ENCODE assay signal across 7 mouse cellular contexts in the genomic region with DNA sequence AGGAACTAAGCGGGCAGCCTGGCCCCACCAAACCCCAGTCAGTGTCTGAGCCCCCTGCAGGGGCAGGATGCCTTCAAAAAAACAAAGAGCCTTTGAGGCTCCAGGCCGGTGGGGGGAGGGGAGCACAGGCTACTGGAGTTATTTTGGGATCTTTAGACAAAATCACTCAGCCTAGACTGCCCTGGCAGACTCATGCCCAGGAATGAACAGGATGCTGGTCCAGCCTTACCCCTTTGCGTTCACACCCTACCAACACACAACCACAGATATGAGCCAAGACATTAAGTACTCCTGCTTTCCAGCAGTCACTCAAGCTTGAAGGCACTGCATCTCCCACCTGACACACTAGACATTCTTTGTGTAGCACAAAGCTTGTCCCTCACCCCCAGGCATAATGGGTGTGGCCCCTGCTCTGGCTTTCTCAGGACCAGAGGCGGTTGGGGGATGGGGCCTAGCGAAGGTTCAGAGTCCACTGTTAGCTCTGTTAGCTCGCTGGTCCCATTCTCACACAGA. TPM values are rescaled to one million over a fixed set of nuclear protein-coding genes. Genes with fewer than 3 reads are reported as not detected.
DNase-seq lines count a peak whose midpoint lies in the region; ATAC-seq and TF ChIP-seq lines count a peak whose summit lies in the region.

No protein-coding gene starts in this region.

- peak; percentile 89 for ATAC-seq in Patski
- ATAC-seq in hindbrain, embryonic 12.5 days (ENCODE audit: low FRiP score), result peak; percentile 53
- ATAC-seq in limb, embryonic 13.5 days (ENCODE audit: low FRiP score, low read depth), result peak; percentile 17; the same call in 1 of the 2 replicates
- peak; percentile 64 for ATAC-seq in neural tube, embryonic 11.5 days (ENCODE audit: insufficient read depth, low FRiP score, low TSS enrichment)

- no peak overlapping the region; the same call in 1 of the 2 replicates for H3K4me3 ChIP-seq in hindbrain, embryonic 12.5 days
- H3K4me3 ChIP-seq in limb, embryonic 13.5 days, result no peak overlapping the region
- no peak overlapping the region for H3K4me3 ChIP-seq in neural tube, embryonic 11.5 days (ENCODE audit: low read depth, low read length)

- peak; percentile 86 for DNase-seq in Patski (ENCODE audit: low read depth, low spot score)
- peak; percentile 18 to 39 for DNase-seq in cerebellum, postnatal 36 days
- DNase-seq in neural tube, embryonic 11.5 days (ENCODE audit: low spot score), result peak; percentile 80
- no peak for DNase-seq in testis, postnatal 14 days (ENCODE audit: low spot score)
- DNase-seq in gastrocnemius, postnatal 4 days (ENCODE audit: low spot score in 2 of 2), result no peak

- no peaks in the 10 kb centered on the region for H3K27me3 ChIP-seq in Patski
- no peaks in the 10 kb centered on the region for H3K27me3 ChIP-seq in hindbrain, embryonic 12.5 days
- H3K27me3 ChIP-seq in limb, embryonic 13.5 days, result no peaks in the 10 kb centered on the region
- H3K27me3 ChIP-seq in neural tube, embryonic 11.5 days (ENCODE audit: control insufficient read depth, insufficient read depth, low read length), result no peaks in the 10 kb centered on the region

- in situ Hi-C loops in Patski (cut with MboI; ENCODE audit: low pct_unique_long_range_greater_than_20kb), result no loop called here

- no peaks in the 10 kb centered on the region for H3K9me3 ChIP-seq in hindbrain, embryonic 12.5 days (replicated peaks)
- no peaks in the 10 kb centered on the region for H3K9me3 ChIP-seq in limb, embryonic 13.5 days
- no peaks in the 10 kb centered on the region for H3K9me3 ChIP-seq in neural tube, embryonic 11.5 days (ENCODE audit: control insufficient read depth, low read length)

- POLR2A ChIA-PET in Patski (lab: Charles Lee), result interaction anchor here (0.7 kb wide), 1 partner anchor 54 kb away, joined by 3 read pairs; no protein-coding TSS in a partner anchor

- TF ChIP-seq CTCF in Patski (IDR thresholded peaks at IDR 0.05), result no peak

- H3K4me2 ChIP-seq in hindbrain, embryonic 12.5 days (replicated peaks), result peak overlapping the region; percentile 32
- H3K4me2 ChIP-seq in limb, embryonic 13.5 days (replicated peaks), result peak overlapping the region; percentile 34
- H3K4me2 ChIP-seq in neural tube, embryonic 11.5 days (ENCODE audit: low read depth), result peak overlapping the region; percentile 21

- H3K27ac ChIP-seq in hindbrain, embryonic 12.5 days, result peak overlapping the region; percentile 87
- H3K27ac ChIP-seq in limb, embryonic 13.5 days, result peak overlapping the region; percentile 76
- H3K27ac ChIP-seq in neural tube, embryonic 11.5 days (ENCODE audit: low read depth, low read length), result peak overlapping the region; percentile 85

- H3K9ac ChIP-seq in hindbrain, embryonic 12.5 days, result peak overlapping the region; percentile 23; the same call in 1 of the 2 replicates
- H3K9ac ChIP-seq in limb, embryonic 13.5 days, result peak overlapping the region; percentile 14
- peak overlapping the region; percentile 38 for H3K9ac ChIP-seq in neural tube, embryonic 11.5 days (ENCODE audit: low read length)

- CTCF ChIA-PET in Patski (lab: Charles Lee), result no interaction called here

- H3K36me3 ChIP-seq in hindbrain, embryonic 12.5 days, result peaks cover 33% of the 10 kb centered on the region
- H3K36me3 ChIP-seq in limb, embryonic 13.5 days, result peaks cover 73% of the 10 kb centered on the region
- H3K36me3 ChIP-seq in neural tube, embryonic 11.5 days (ENCODE audit: control insufficient read depth, insufficient read depth, low read length), result peaks cover 2% of the 10 kb centered on the region; the same call in 1 of the 2 replicates

- WGBS in hindbrain, embryonic 12.5 days, result 5% methylated on average over 6 of the region's 6 CpGs
- 26% methylated on average over 6 of the region's 6 CpGs for WGBS in limb, embryonic 13.5 days
- 11% methylated on average over 6 of the region's 6 CpGs for WGBS in neural tube, embryonic 11.5 days

- H3K4me1 ChIP-seq in hindbrain, embryonic 12.5 days, result peaks cover 96% of the 10 kb centered on the region
- H3K4me1 ChIP-seq in limb, embryonic 13.5 days, result peaks cover 72% of the 10 kb centered on the region
- peaks cover 55% of the 10 kb centered on the region for H3K4me1 ChIP-seq in neural tube, embryonic 11.5 days (ENCODE audit: control insufficient read depth, insufficient read depth, low read length)

RNA-seq across cellular contexts. Expression of a gene that starts 8.4 kb away (rescaled TPM):
- polyA plus RNA-seq in Patski (2021), result 166 TPM
- polyA plus RNA-seq in hindbrain, embryonic 12.5 days (2016; fragmentation: Nextera tagmentation; extraction: Ambion mirVana), result 161 and 178 TPM in 2 replicates
- 69.5 and 73.9 TPM in 2 replicates for polyA plus RNA-seq in limb, embryonic 13.5 days (2015; fragmentation: Nextera tagmentation; extraction: Ambion mirVana)
- polyA plus RNA-seq in neural tube, embryonic 11.5 days (2014; fragmentation: Nextera tagmentation; extraction: Ambion mirVana), result 85.9 and 91.9 TPM in 2 replicates
- 10 to 100 TPM; 53.2 to 57.1 TPM for total RNA-seq in gastrocnemius, postnatal 4 days (2021)

RNA-seq across cellular contexts. Expression of a gene that starts 11.8 kb away (rescaled TPM):
- polyA plus RNA-seq in Patski (2021), result 1.8 TPM
- 1.2 and 1.3 TPM in 2 replicates for polyA plus RNA-seq in hindbrain, embryonic 12.5 days (2016; fragmentation: Nextera tagmentation; extraction: Ambion mirVana)
- 1.5 and 2.4 TPM in 2 replicates for polyA plus RNA-seq in limb, embryonic 13.5 days (2015; fragmentation: Nextera tagmentation; extraction: Ambion mirVana)
- polyA plus RNA-seq in neural tube, embryonic 11.5 days (2014; fragmentation: Nextera tagmentation; extraction: Ambion mirVana), result not detected in 2 replicates
- total RNA-seq in gastrocnemius, postnatal 4 days (2021), result under 1 TPM in 1 of 2 experiments, not detected in 1; 0.49 TPM

RNA-seq across cellular contexts. Expression of a gene that starts 14.2 kb away (rescaled TPM):
- 0.60 TPM for polyA plus RNA-seq in Patski (2021)
- 7.0 and 7.6 TPM in 2 replicates for polyA plus RNA-seq in hindbrain, embryonic 12.5 days (2016; fragmentation: Nextera tagmentation; extraction: Ambion mirVana)
- polyA plus RNA-seq in limb, embryonic 13.5 days (2015; fragmentation: Nextera tagmentation; extraction: Ambion mirVana), result 2.0 and 2.3 TPM in 2 replicates
- 1.5 and 1.8 TPM in 2 replicates for polyA plus RNA-seq in neural tube, embryonic 11.5 days (2014; fragmentation: Nextera tagmentation; extraction: Ambion mirVana)
- total RNA-seq in gastrocnemius, postnatal 4 days (2021), result 1 to 10 TPM; 3.6 to 4.1 TPM

RNA-seq across cellular contexts. Expression of a gene that starts 26.8 kb away (rescaled TPM):
- polyA plus RNA-seq in Patski (2021), result 0.33 TPM
- polyA plus RNA-seq in hindbrain, embryonic 12.5 days (2016; fragmentation: Nextera tagmentation; extraction: Ambion mirVana), result 2.3 and 2.6 TPM in 2 replicates
- 0.59 and 0.66 TPM in 2 replicates for polyA plus RNA-seq in limb, embryonic 13.5 days (2015; fragmentation: Nextera tagmentation; extraction: Ambion mirVana)
- polyA plus RNA-seq in neural tube, embryonic 11.5 days (2014; fragmentation: Nextera tagmentation; extraction: Ambion mirVana), result 0.57 and 0.85 TPM in 2 replicates
- total RNA-seq in gastrocnemius, postnatal 4 days (2021), result 10 to 100 TPM; 30.8 to 32.7 TPM

RNA-seq across cellular contexts. Expression of a gene that starts 45.8 kb away (rescaled TPM):
- polyA plus RNA-seq in Patski (2021), result 14.5 TPM
- polyA plus RNA-seq in hindbrain, embryonic 12.5 days (2016; fragmentation: Nextera tagmentation; extraction: Ambion mirVana), result 29.0 and 30.5 TPM in 2 replicates
- 24.6 and 24.9 TPM in 2 replicates for polyA plus RNA-seq in limb, embryonic 13.5 days (2015; fragmentation: Nextera tagmentation; extraction: Ambion mirVana)
- polyA plus RNA-seq in neural tube, embryonic 11.5 days (2014; fragmentation: Nextera tagmentation; extraction: Ambion mirVana), result 20.4 and 21.6 TPM in 2 replicates
- total RNA-seq in gastrocnemius, postnatal 4 days (2021), result 10 to 100 TPM; 11.5 to 12.2 TPM

Comparison
In these comparisons a context has a peak if more than half of its experiments do, and no peak if none do; other contexts are left out.
1. ATAC-seq: peak in every context shown above with its lines; median percentile 89 in Patski; 64 in neural tube, embryonic 11.5 days; 53 in hindbrain, embryonic 12.5 days; 17 in limb, embryonic 13.5 days.
2. DNase-seq: peak in Patski (single experiment), cerebellum, postnatal 36 days (2 of 2) and neural tube, embryonic 11.5 days (single experiment); none in testis, postnatal 14 days (single experiment) and gastrocnemius, postnatal 4 days (0 of 2).
3. Peak in every context shown above with its lines, with median percentiles within 50 percentile points of each other: H3K27ac ChIP-seq, H3K4me2 ChIP-seq and H3K9ac ChIP-seq.